Mouse (Mus musculus): ENCODE results near the gene Slc29a1. TPM values are rescaled to one million over a fixed set of nuclear protein-coding genes. Genes with fewer than 3 reads are reported as not detected.

Gene Slc29a1
- polyA plus RNA-seq, 1 experiment = 109 TPM

DNA sequence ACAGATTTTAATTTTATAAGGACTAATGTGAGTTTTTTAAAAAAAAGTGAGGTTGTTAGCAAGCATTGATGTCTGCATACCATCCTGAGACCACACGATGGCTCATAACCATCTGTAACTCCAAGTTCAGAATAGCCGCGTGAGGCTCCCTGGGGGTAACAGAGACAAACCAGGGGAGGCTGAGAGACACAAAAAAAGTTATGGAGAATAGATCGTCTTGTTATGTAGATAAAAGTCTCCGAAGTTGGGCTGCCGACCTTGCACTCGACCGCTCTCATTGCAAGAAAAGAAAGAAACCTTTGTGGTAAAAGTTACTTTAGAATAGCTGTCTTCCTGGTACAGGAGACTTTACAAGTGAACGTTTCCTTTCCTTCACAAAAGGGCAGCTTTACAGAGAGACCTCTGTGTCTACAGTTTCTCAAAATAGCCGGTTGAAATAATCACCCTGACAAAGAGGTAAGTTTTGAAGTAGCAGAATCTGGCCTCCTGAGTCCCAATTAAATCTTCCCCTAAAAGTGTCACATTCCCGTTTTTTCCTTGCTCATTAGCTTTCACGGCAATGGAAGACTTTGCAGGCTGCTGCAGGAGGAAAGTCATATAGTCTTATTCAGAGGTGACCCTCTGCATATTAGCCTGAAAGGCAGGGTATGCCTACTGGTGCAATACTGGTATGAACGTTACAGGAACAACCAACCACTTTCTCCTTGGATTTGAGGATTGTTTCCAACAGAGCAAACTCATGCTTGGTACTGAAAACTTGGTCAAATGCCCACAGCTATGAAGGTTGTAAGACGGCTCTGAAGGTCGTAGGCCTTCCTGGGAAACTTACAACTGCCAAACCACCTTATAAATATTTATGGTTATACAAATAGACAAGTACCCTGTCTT is 7.8 kb upstream of the Slc29a1 start:
- no peak overlapping the region for H3K27ac ChIP-seq (ENCODE audit: control insufficient read depth, insufficient read depth, low read depth, low read length, poor library complexity)
- H3K4me1 ChIP-seq (ENCODE audit: control insufficient read depth, insufficient read depth, low read length) = no peaks in the 10 kb centered on the region; the same call in 1 of the 2 replicates
- 78% methylated on average over 15 of the region's 15 CpGs for WGBS
- TF ChIP-seq POLR2A (IDR thresholded peaks at IDR 0.05; ENCODE audit: borderline replicate concordance, control insufficient read depth, low read depth, low read length) = no peak
- no peak for TF ChIP-seq CTCF (IDR thresholded peaks at IDR 0.05; ENCODE audit: control insufficient read depth, insufficient read depth, low read length)
- no peak overlapping the region for H3K4me3 ChIP-seq (replicated peaks; ENCODE audit: control insufficient read depth, low read depth, low read length)

DNA sequence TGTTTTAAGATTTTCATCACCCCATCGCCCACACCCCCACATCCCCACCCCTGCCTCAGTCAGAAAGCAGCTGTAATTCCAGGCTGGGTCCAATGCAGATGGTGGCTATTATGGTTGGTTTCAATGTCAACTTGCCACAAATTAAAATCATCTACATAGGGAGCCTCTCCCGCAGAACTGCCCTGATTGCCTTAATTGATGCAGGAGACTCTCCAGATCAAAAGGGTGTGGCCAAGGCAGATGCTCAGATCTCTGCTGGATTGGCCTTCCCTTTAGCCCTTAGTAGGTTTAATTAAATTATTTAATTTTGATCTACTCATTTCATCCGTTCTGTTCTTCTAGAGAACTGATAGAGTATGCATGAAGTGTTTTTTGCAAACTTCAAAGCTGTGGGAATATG is 3.6 kb upstream of the Slc29a1 start:
- 88% methylated on average over 3 of the region's 3 CpGs for WGBS
- H3K27ac ChIP-seq (ENCODE audit: control insufficient read depth, insufficient read depth, low read depth, low read length, poor library complexity) = no peak overlapping the region
- H3K4me3 ChIP-seq (replicated peaks; ENCODE audit: control insufficient read depth, low read depth, low read length) = no peak overlapping the region
- TF ChIP-seq POLR2A (IDR thresholded peaks at IDR 0.05; ENCODE audit: borderline replicate concordance, control insufficient read depth, low read depth, low read length) (no peak), CTCF (IDR thresholded peaks at IDR 0.05; ENCODE audit: control insufficient read depth, insufficient read depth, low read length) (no peak)
- no peaks in the 10 kb centered on the region; the same call in 1 of the 2 replicates for H3K4me1 ChIP-seq (ENCODE audit: control insufficient read depth, insufficient read depth, low read length)

GRCm38 (mm10) chr17:45601877-45602304 is 2.5 kb upstream of the Slc29a1 start, which contains the start of gene Mymx:
TSS of gene Mymx (minus strand) at chr17:45602102.
- 74% methylated on average over 6 of the region's 6 CpGs for WGBS
- Histone ChIP-seq H3K4me3 (replicated peaks; ENCODE audit: control insufficient read depth, low read depth, low read length) (no peak within 1 kb of the TSS), H3K4me1 (ENCODE audit: control insufficient read depth, insufficient read depth, low read length) (no peaks in the 10 kb centered on the region; the same call in 1 of the 2 replicates), H3K27ac (ENCODE audit: control insufficient read depth, insufficient read depth, low read depth, low read length, poor library complexity) (no peak within 1 kb of the TSS)
- TF ChIP-seq CTCF (IDR thresholded peaks at IDR 0.05; ENCODE audit: control insufficient read depth, insufficient read depth, low read length) (no peak), POLR2A (IDR thresholded peaks at IDR 0.05; ENCODE audit: borderline replicate concordance, control insufficient read depth, low read depth, low read length) (no peak)

DNA sequence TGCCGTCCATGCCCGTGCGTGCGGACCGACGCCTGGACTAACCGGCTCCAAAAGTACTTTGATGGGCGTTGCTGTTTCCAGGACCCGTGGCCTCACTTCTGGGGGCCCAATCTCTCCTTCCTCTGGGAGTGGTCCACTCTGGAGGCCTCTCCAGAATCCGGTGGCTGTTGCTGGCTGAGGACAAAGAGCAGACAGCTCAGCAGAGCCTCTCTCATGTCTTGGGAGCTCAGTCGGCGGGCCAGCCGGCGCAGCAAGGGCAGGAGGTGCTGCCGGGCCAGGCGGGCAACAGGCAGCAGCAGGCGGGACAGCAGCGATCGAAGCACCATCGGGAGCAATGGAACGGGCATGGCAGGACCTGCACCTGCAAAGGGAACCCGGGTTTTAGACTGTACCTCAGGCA is 1.9 kb upstream of the Slc29a1 start:
- no peaks in the 10 kb centered on the region; the same call in 1 of the 2 replicates for H3K4me1 ChIP-seq (ENCODE audit: control insufficient read depth, insufficient read depth, low read length)
- H3K27ac ChIP-seq (ENCODE audit: control insufficient read depth, insufficient read depth, low read depth, low read length, poor library complexity) = no peak overlapping the region
- H3K4me3 ChIP-seq (replicated peaks; ENCODE audit: control insufficient read depth, low read depth, low read length) = no peak overlapping the region
- 88% methylated on average over 22 of the region's 22 CpGs for WGBS
- TF ChIP-seq POLR2A (IDR thresholded peaks at IDR 0.05; ENCODE audit: borderline replicate concordance, control insufficient read depth, low read depth, low read length) (no peak), CTCF (IDR thresholded peaks at IDR 0.05; ENCODE audit: control insufficient read depth, insufficient read depth, low read length) (no peak)

DNA sequence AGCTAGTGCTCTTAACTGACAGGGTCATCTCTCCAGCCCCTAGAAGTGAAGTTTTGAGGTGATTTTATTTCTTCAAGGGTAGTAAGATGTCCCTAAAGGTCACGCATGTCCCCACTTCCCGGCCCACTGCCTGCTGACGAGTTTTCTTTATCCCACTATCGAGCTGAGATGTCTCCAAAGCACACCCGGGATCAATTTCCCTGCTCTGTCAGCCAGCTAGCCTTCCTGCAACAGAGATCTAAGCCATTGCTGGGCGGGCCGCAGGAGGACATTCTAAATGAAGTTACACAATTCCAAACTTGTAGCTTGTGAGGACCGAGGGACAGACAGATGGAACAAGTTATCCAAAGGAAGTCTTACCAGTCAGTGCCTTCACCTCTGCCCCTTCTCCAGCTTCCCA is 861 bp upstream of the Slc29a1 start:
- 80% methylated on average over 8 of the region's 8 CpGs for WGBS
- H3K27ac ChIP-seq (ENCODE audit: control insufficient read depth, insufficient read depth, low read depth, low read length, poor library complexity) = no peak overlapping the region

DNA sequence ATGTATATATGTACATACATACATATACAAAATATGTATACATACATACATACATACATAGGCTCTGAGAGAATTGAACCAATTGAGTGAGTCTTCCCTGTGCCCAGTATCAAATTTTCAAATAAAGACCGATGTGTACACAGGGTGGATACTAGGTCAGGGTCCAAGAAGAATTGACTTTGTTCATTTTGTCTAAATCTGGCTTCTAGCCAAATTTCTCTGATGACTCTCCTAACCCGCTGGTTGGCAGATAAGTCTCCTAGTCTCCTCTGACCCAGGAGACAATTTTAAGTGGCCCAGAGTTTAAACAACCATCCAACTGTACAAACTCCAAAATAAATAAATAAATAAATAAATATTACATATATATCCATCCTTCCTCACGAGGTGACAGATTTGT is 515 bp downstream of the Slc29a1 start:
- Histone ChIP-seq H3K4me1 (ENCODE audit: control insufficient read depth, insufficient read depth, low read length) (peaks cover 1% of the 10 kb centered on the region), H3K4me3 (replicated peaks; ENCODE audit: control insufficient read depth, low read depth, low read length) (no peak overlapping the region), H3K27ac (ENCODE audit: control insufficient read depth, insufficient read depth, low read depth, low read length, poor library complexity) (no peak overlapping the region)
- no peak for TF ChIP-seq POLR2A (IDR thresholded peaks at IDR 0.05; ENCODE audit: borderline replicate concordance, control insufficient read depth, low read depth, low read length)
- no peak for TF ChIP-seq CTCF (IDR thresholded peaks at IDR 0.05; ENCODE audit: control insufficient read depth, insufficient read depth, low read length)
- 58% methylated on average over 3 of the region's 3 CpGs for WGBS

More for the DNA sequence above, 861 bp upstream of the Slc29a1 start:
- H3K4me3 ChIP-seq (replicated peaks; ENCODE audit: control insufficient read depth, low read depth, low read length) = no peak overlapping the region
- no peaks in the 10 kb centered on the region; the same call in none of the 2 replicates for H3K4me1 ChIP-seq (ENCODE audit: control insufficient read depth, insufficient read depth, low read length)
- no peak for TF ChIP-seq CTCF (IDR thresholded peaks at IDR 0.05; ENCODE audit: control insufficient read depth, insufficient read depth, low read length)
- no peak for TF ChIP-seq POLR2A (IDR thresholded peaks at IDR 0.05; ENCODE audit: borderline replicate concordance, control insufficient read depth, low read depth, low read length)

- WGBS = 86% methylated on average over 2 of the region's 2 CpGs
- Histone ChIP-seq H3K4me3 (replicated peaks; ENCODE audit: control insufficient read depth, low read depth, low read length) (no peak overlapping the region), H3K27ac (ENCODE audit: control insufficient read depth, insufficient read depth, low read depth, low read length, poor library complexity) (no peak overlapping the region), H3K4me1 (ENCODE audit: control insufficient read depth, insufficient read depth, low read length) (peaks cover 1% of the 10 kb centered on the region)
- TF ChIP-seq CTCF (IDR thresholded peaks at IDR 0.05; ENCODE audit: control insufficient read depth, insufficient read depth, low read length) = no peak
- no peak for TF ChIP-seq POLR2A (IDR thresholded peaks at IDR 0.05; ENCODE audit: borderline replicate concordance, control insufficient read depth, low read depth, low read length)
Observed at GRCm38 (mm10) chr17:45598376-45598775, 1.0 kb downstream of the Slc29a1 start.

- 8% methylated on average over 3 of the region's 3 CpGs for WGBS
Observed at GRCm38 (mm10) chr17:45597787-45598186, 1.6 kb downstream of the Slc29a1 start.

More at GRCm38 (mm10) chr17:45597787-45598186, 1.6 kb downstream of the Slc29a1 start:
- no peak for TF ChIP-seq POLR2A (IDR thresholded peaks at IDR 0.05; ENCODE audit: borderline replicate concordance, control insufficient read depth, low read depth, low read length)
- TF ChIP-seq CTCF (IDR thresholded peaks at IDR 0.05; ENCODE audit: control insufficient read depth, insufficient read depth, low read length) = no peak
- H3K4me1 ChIP-seq (ENCODE audit: control insufficient read depth, insufficient read depth, low read length) = peaks cover 1% of the 10 kb centered on the region
- no peak overlapping the region for H3K27ac ChIP-seq (ENCODE audit: control insufficient read depth, insufficient read depth, low read depth, low read length, poor library complexity)
- H3K4me3 ChIP-seq (replicated peaks; ENCODE audit: control insufficient read depth, low read depth, low read length) = no peak overlapping the region

Measured in bone marrow, adult 2 months (tissue).